Mouse (Mus musculus): ENCODE results near the gene Gbx2. TPM values are rescaled to one million over a fixed set of nuclear protein-coding genes. Genes with fewer than 3 reads are reported as not detected.

Gbx2 gene
- total RNA-seq, 4 experiments from 2014 or later = 0.53 to 0.76 (median 0.61) TPM

GRCm38 (mm10) chr1:89935493-89936348 is 4.7 kb upstream of the Gbx2 start:
- no peak for DNase-seq (ENCODE audit: low spot score in 2 of 2)

- no peak for DNase-seq (ENCODE audit: low spot score in 2 of 2)
These were observed 3.6 kb upstream of the Gbx2 start for GRCm38 (mm10) chr1:89934316-89935260.

GRCm38 (mm10) chr1:89933786-89934185 is 2.8 kb upstream of the Gbx2 start:
- no peak for DNase-seq (ENCODE audit: low spot score in 2 of 2)

- DNase-seq (ENCODE audit: low spot score in 2 of 2) = no peak
These were observed 2.0 kb upstream of the Gbx2 start for GRCm38 (mm10) chr1:89933028-89933427.

- DNase-seq (ENCODE audit: low spot score in 2 of 2) = no peak
These were observed 1.6 kb upstream of the Gbx2 start for GRCm38 (mm10) chr1:89932616-89933015.

GRCm38 (mm10) chr1:89932021-89932423 is 1.0 kb upstream of the Gbx2 start:
- no peak for DNase-seq (ENCODE audit: low spot score in 2 of 2)

- DNase-seq (ENCODE audit: low spot score in 2 of 2) = no peak
These were observed 428 bp downstream of the Gbx2 start for GRCm38 (mm10) chr1:89930551-89930950.

GRCm38 (mm10) chr1:89929721-89930505 is 1.1 kb downstream of the Gbx2 start:
- DNase-seq (ENCODE audit: low spot score in 2 of 2) = no peak

- no peak for DNase-seq (ENCODE audit: low spot score in 2 of 2)
These were observed 1.8 kb downstream of the Gbx2 start for GRCm38 (mm10) chr1:89929181-89929580.

- no peak for DNase-seq (ENCODE audit: low spot score in 2 of 2)
These were observed 2.3 kb downstream of the Gbx2 start for GRCm38 (mm10) chr1:89928676-89929075.

GRCm38 (mm10) chr1:89927061-89927661 is 3.8 kb downstream of the Gbx2 start:
- no peak for DNase-seq (ENCODE audit: low spot score in 2 of 2)

GRCm38 (mm10) chr1:89926583-89927060 is 4.4 kb downstream of the Gbx2 start:
- DNase-seq (ENCODE audit: low spot score in 2 of 2) = no peak

GRCm38 (mm10) chr1:89925501-89926190 is 5.3 kb downstream of the Gbx2 start:
- DNase-seq (ENCODE audit: low spot score in 2 of 2) = no peak

GRCm38 (mm10) chr1:89923642-89924020 is 7.3 kb downstream of the Gbx2 start:
- DNase-seq (ENCODE audit: low spot score in 2 of 2) = no peak

GRCm38 (mm10) chr1:89922883-89923641 is 7.9 kb downstream of the Gbx2 start:
- DNase-seq (ENCODE audit: low spot score in 2 of 2) = no peak

GRCm38 (mm10) chr1:89922282-89922681 is 8.7 kb downstream of the Gbx2 start:
- no peak for DNase-seq (ENCODE audit: low spot score in 2 of 2)

- no peak for DNase-seq (ENCODE audit: low spot score in 2 of 2)
These were observed 9.2 kb downstream of the Gbx2 start for GRCm38 (mm10) chr1:89921806-89922205.

GRCm38 (mm10) chr1:89919206-89919605 is 11.8 kb downstream of the Gbx2 start:
- DNase-seq (ENCODE audit: low spot score in 2 of 2) = no peak

- DNase-seq (ENCODE audit: low spot score in 2 of 2) = no peak
These were observed 12.9 kb downstream of the Gbx2 start for GRCm38 (mm10) chr1:89918111-89918510.

All from left cerebral cortex, adult 8-10 months (tissue).